Mouse (Mus musculus) brain, embryonic 14.5 days (tissue): ENCODE measurements around the gene 4921524J17Rik.

ENCODE experiments used
- CTCF ChIP-seq: fragments of 200-500 bp; IDR thresholded peaks from 2 replicates; pipeline ENCODE4 v1.5.1; 2012; ENCODE audit warnings: inconsistent platforms, mild to moderate bottlenecking, moderate library complexity, borderline replicate concordance; ENCODE audit not compliant: insufficient read depth, insufficient read length; ENCODE audit errors: extremely low read depth
- POLR2A ChIP-seq: fragments of 200-500 bp; IDR thresholded peaks from 2 replicates; pipeline ENCODE4 v1.6.1; 2012; ENCODE audit warnings: mild to moderate bottlenecking, inconsistent platforms, borderline replicate concordance; ENCODE audit not compliant: poor library complexity, insufficient read depth, insufficient read length, severe bottlenecking; ENCODE audit errors: extremely low read depth

GRCm38 (mm10) chr8:85395017-85395416, 37.6 kb downstream of the 4921524J17Rik start:
- TF ChIP-seq POLR2A (no peak), CTCF (no peak)
